Mouse (Mus musculus) midbrain, embryonic 13.5 days (tissue): ENCODE measurements around the gene Strap. TPM values are rescaled to one million over a fixed set of nuclear protein-coding genes. Genes with fewer than 3 reads are reported as not detected.

Experiments used
- ATAC-seq: fragments of 200-750 bp; cut with Nextera tagmentation; 2 replicates; pipeline ENCODE4 v1.8.0; 2017; ENCODE audit warnings: mild to moderate bottlenecking, moderate TSS enrichment, moderate library complexity
- H3K27ac ChIP-seq: fragments of 300-500 bp; sonication (generic); 2 replicates; pipeline ENCODE4 v1.5.1; 2015; ENCODE audit warnings: inconsistent platforms, mild to moderate bottlenecking, moderate library complexity
- H3K27me3 ChIP-seq: fragments of 300-500 bp; sonication (generic); 2 replicates; pipeline ENCODE4 v1.6.1; 2015; ENCODE audit warnings: mild to moderate bottlenecking, inconsistent platforms
- H3K36me3 ChIP-seq: fragments of 300-500 bp; sonication (generic); 2 replicates; pipeline ENCODE4 v1.6.1; 2015; ENCODE audit warnings: mild to moderate bottlenecking, inconsistent platforms
- H3K4me1 ChIP-seq: fragments of 300-500 bp; sonication (generic); replicated peaks from 2 replicates; pipeline ENCODE4 v1.6.1; 2015; ENCODE audit warnings: inconsistent platforms
- H3K4me2 ChIP-seq: fragments of 300-500 bp; sonication (generic); replicated peaks from 2 replicates; pipeline ENCODE4 v1.6.1; 2015; ENCODE audit warnings: moderate library complexity, mild to moderate bottlenecking, inconsistent platforms
- H3K4me3 ChIP-seq: fragments of 300-500 bp; sonication (generic); replicated peaks from 2 replicates; pipeline ENCODE4 v1.5.1; 2015; ENCODE audit warnings: mild to moderate bottlenecking, inconsistent platforms
- H3K9ac ChIP-seq: fragments of 300-500 bp; sonication (generic); replicated peaks from 2 replicates; pipeline ENCODE4 v1.6.1; 2015; ENCODE audit warnings: mild to moderate bottlenecking, inconsistent platforms
- H3K9me3 ChIP-seq: fragments of 300-500 bp; sonication (generic); 2 replicates; pipeline ENCODE4 v1.6.1; 2016; ENCODE audit warnings: mild to moderate bottlenecking, inconsistent platforms
- WGBS: fragments of 180-500 bp; shearing (Covaris S2); methylation state at CpG from one replicate; pipeline ENCODE4 v1.1.7; 2015; 5-methylcytosine and 5-hydroxymethylcytosine counted together
- polyA plus RNA-seq: library from polyadenylated mRNA; unstranded; fragments of >200 nt; fragmentation: Nextera tagmentation; extraction: Ambion mirVana; gene quantifications from 2 replicates; pipeline ENCODE4 v1.2.1, GENCODE M21; 2015

Gene Strap
- polyA plus RNA-seq, 1 experiment from 2014 or later, result 172 TPM

- Histone ChIP-seq H3K36me3 (peaks cover 28% of the 10 kb centered on the region), H3K4me2 (peak overlapping the region; percentile 94), H3K27me3 (peaks cover 10% of the 10 kb centered on the region; the same call in 1 of the 2 replicates), H3K9me3 (no peaks in the 10 kb centered on the region), H3K4me1 (peaks cover 29% of the 10 kb centered on the region), H3K4me3 (peak overlapping the region; percentile 95), H3K9ac (peak overlapping the region; percentile 93), H3K27ac (peak overlapping the region; percentile 84)
- WGBS, result 10% methylated on average over 17 of the region's 17 CpGs
- no peak for ATAC-seq
Observed at GRCm38 (mm10) chr6:137735671-137736238, 877 bp downstream of the Strap start.

GRCm38 (mm10) chr6:137740972-137741371 is 6.1 kb downstream of the Strap start:
- ATAC-seq, result no peak
- no peaks in the 10 kb centered on the region for H3K9me3 ChIP-seq
- peaks cover 20% of the 10 kb centered on the region for H3K4me1 ChIP-seq
- H3K4me3 ChIP-seq, result no peak overlapping the region
- 96% methylated on average over 2 of the region's 2 CpGs for WGBS
- no peak overlapping the region for H3K4me2 ChIP-seq
- no peak overlapping the region for H3K9ac ChIP-seq
- no peaks in the 10 kb centered on the region for H3K27me3 ChIP-seq
- H3K27ac ChIP-seq, result no peak overlapping the region
- peaks cover 73% of the 10 kb centered on the region for H3K36me3 ChIP-seq

- no peaks in the 10 kb centered on the region for H3K9me3 ChIP-seq
- no peak overlapping the region for H3K4me2 ChIP-seq
- no peaks in the 10 kb centered on the region for H3K4me1 ChIP-seq
- no peaks in the 10 kb centered on the region for H3K27me3 ChIP-seq
- peaks cover 82% of the 10 kb centered on the region for H3K36me3 ChIP-seq
- H3K4me3 ChIP-seq, result no peak overlapping the region
- no peak for ATAC-seq
- WGBS, result 96% methylated on average over 4 of the region's 4 CpGs
- H3K27ac ChIP-seq, result no peak overlapping the region
- H3K9ac ChIP-seq, result no peak overlapping the region
Observed at GRCm38 (mm10) chr6:137744700-137745099, 9.8 kb downstream of the Strap start.

- ATAC-seq, result no peak
Observed at GRCm38 (mm10) chr6:137747174-137747928, 12.5 kb downstream of the Strap start.

GRCm38 (mm10) chr6:137751551-137752274 is 16.8 kb downstream of the Strap start:
- no peaks in the 10 kb centered on the region for H3K9me3 ChIP-seq
- ATAC-seq, result no peak
- no peak overlapping the region for H3K27ac ChIP-seq
- no peak overlapping the region for H3K4me2 ChIP-seq
- WGBS, result 91% methylated on average over 10 of the region's 10 CpGs
- H3K9ac ChIP-seq, result no peak overlapping the region
- no peak overlapping the region for H3K4me3 ChIP-seq
- no peaks in the 10 kb centered on the region for H3K27me3 ChIP-seq
- H3K4me1 ChIP-seq, result peaks cover 12% of the 10 kb centered on the region; the same call in 1 of the 2 replicates
- H3K36me3 ChIP-seq, result peaks cover 46% of the 10 kb centered on the region

More at GRCm38 (mm10) chr6:137747174-137747928, 12.5 kb downstream of the Strap start:
- Histone ChIP-seq H3K36me3 (peaks cover 79% of the 10 kb centered on the region), H3K4me1 (no peaks in the 10 kb centered on the region), H3K27ac (no peak overlapping the region), H3K27me3 (no peaks in the 10 kb centered on the region), H3K9ac (no peak overlapping the region), H3K4me3 (no peak overlapping the region), H3K9me3 (no peaks in the 10 kb centered on the region), H3K4me2 (no peak overlapping the region)
- 80% methylated on average over 5 of the region's 5 CpGs for WGBS

GRCm38 (mm10) chr6:137752275-137752655 is 17.4 kb downstream of the Strap start:
- no peak overlapping the region for H3K4me3 ChIP-seq
- ATAC-seq, result no peak
- H3K4me1 ChIP-seq, result peaks cover 12% of the 10 kb centered on the region; the same call in 1 of the 2 replicates
- H3K27ac ChIP-seq, result no peak overlapping the region
- H3K4me2 ChIP-seq, result no peak overlapping the region
- H3K27me3 ChIP-seq, result no peaks in the 10 kb centered on the region
- H3K9ac ChIP-seq, result no peak overlapping the region
- no peaks in the 10 kb centered on the region for H3K9me3 ChIP-seq
- 90% methylated on average over 4 of the region's 4 CpGs for WGBS
- peaks cover 43% of the 10 kb centered on the region for H3K36me3 ChIP-seq

- 13% methylated on average over 26 of the region's 26 CpGs for WGBS
- Histone ChIP-seq H3K9me3 (no peaks in the 10 kb centered on the region), H3K9ac (peak within 1 kb of the TSS; percentile 61), H3K27me3 (no peaks in the 10 kb centered on the region), H3K36me3 (peaks cover 26% of the 10 kb centered on the region), H3K4me3 (peak within 1 kb of the TSS; percentile 58), H3K4me2 (peak within 1 kb of the TSS; percentile 76), H3K4me1 (peaks cover 12% of the 10 kb centered on the region; the same call in 1 of the 2 replicates), H3K27ac (no peak within 1 kb of the TSS)
- ATAC-seq, result peak; percentile 89
Observed at GRCm38 (mm10) chr6:137754056-137754856, 19.4 kb downstream of the Strap start, which contains the start of gene Dera. Gene Dera (plus strand): TSS chr6:137754546.

GRCm38 (mm10) chr6:137754857-137755232 is 20.0 kb downstream of the Strap start:
- Histone ChIP-seq H3K4me2 (peak overlapping the region; percentile 76), H3K36me3 (peaks cover 20% of the 10 kb centered on the region), H3K27ac (no peak overlapping the region), H3K9ac (peak overlapping the region; percentile 61), H3K4me3 (peak overlapping the region; percentile 58), H3K27me3 (no peaks in the 10 kb centered on the region), H3K4me1 (peaks cover 15% of the 10 kb centered on the region; the same call in 1 of the 2 replicates), H3K9me3 (no peaks in the 10 kb centered on the region)
- 4% methylated on average over 8 of the region's 8 CpGs for whole genome bisulfite sequencing
- ATAC-seq, result no peak

GRCm38 (mm10) chr6:137756310-137756709 is 21.4 kb downstream of the Strap start:
- Histone ChIP-seq H3K9me3 (no peaks in the 10 kb centered on the region), H3K4me2 (no peak overlapping the region), H3K27me3 (no peaks in the 10 kb centered on the region), H3K4me1 (peaks cover 18% of the 10 kb centered on the region; the same call in 1 of the 2 replicates), H3K9ac (no peak overlapping the region), H3K27ac (no peak overlapping the region), H3K36me3 (peaks cover 11% of the 10 kb centered on the region), H3K4me3 (no peak overlapping the region)
- WGBS, result 74% methylated on average over 5 of the region's 5 CpGs
- ATAC-seq, result no peak

- no peak overlapping the region for H3K9ac ChIP-seq
- ATAC-seq, result no peak
- peaks cover 18% of the 10 kb centered on the region; the same call in 1 of the 2 replicates for H3K4me1 ChIP-seq
- H3K27ac ChIP-seq, result no peak overlapping the region
- 94% methylated on average over 1 of the region's 1 CpGs for WGBS
- no peak overlapping the region for H3K4me3 ChIP-seq
- no peak overlapping the region for H3K4me2 ChIP-seq
- no peaks in the 10 kb centered on the region for H3K36me3 ChIP-seq
- no peaks in the 10 kb centered on the region for H3K9me3 ChIP-seq
- H3K27me3 ChIP-seq, result no peaks in the 10 kb centered on the region
Observed at GRCm38 (mm10) chr6:137757891-137758290, 23.0 kb downstream of the Strap start.

- ATAC-seq, result peak; percentile 61
- no peaks in the 10 kb centered on the region for H3K9me3 ChIP-seq
- no peak overlapping the region for H3K9ac ChIP-seq
- H3K4me1 ChIP-seq, result peaks cover 17% of the 10 kb centered on the region
- H3K27me3 ChIP-seq, result no peaks in the 10 kb centered on the region
- no peak overlapping the region for H3K4me3 ChIP-seq
- no peak overlapping the region for H3K27ac ChIP-seq
- no peaks in the 10 kb centered on the region for H3K36me3 ChIP-seq
- H3K4me2 ChIP-seq, result no peak overlapping the region
- WGBS, result 37% methylated on average over 8 of the region's 8 CpGs
Observed at GRCm38 (mm10) chr6:137759681-137760080, 24.8 kb downstream of the Strap start.
